In genomic region chr9:62536119-62536654, GRCm38 (mm10) we compare ENCODE assay signal across 9 mouse cellular contexts. TPM values are rescaled to one million over a fixed set of nuclear protein-coding genes. Genes with fewer than 3 reads are reported as not detected.
DNase-seq lines count a peak whose midpoint lies in the region; ATAC-seq lines count a peak whose summit lies in the region.
"Had no signal": no experiment of that assay in that cellular context is flagged by ENCODE, and none has a peak within 500 bp of the region (broad histone marks: within the 10 kb centered on the region; RNA-seq: fewer than 3 reads in every experiment).

No protein-coding gene starts in this region.

- H3K4me2 ChIP-seq in kidney, embryonic 14.5 days (replicated peaks; ENCODE audit: low read depth, low read length), result peak overlapping the region; percentile 94
- H3K4me2 ChIP-seq in embryonic facial prominence, embryonic 12.5 days (replicated peaks), result peak overlapping the region; percentile 89
- peak overlapping the region; percentile 83 for H3K4me2 ChIP-seq in hindbrain, embryonic 15.5 days
- peak overlapping the region; percentile 96 for H3K4me2 ChIP-seq in stomach, embryonic 15.5 days

- peak overlapping the region; percentile 83 for H3K9ac ChIP-seq in kidney, embryonic 14.5 days (ENCODE audit: low read depth, low read length)
- peak overlapping the region; percentile 57 for H3K9ac ChIP-seq in embryonic facial prominence, embryonic 12.5 days
- peak overlapping the region; percentile 92 for H3K9ac ChIP-seq in hindbrain, embryonic 15.5 days
- peak overlapping the region; percentile 45 for H3K9ac ChIP-seq in stomach, embryonic 15.5 days

- H3K4me1 ChIP-seq in kidney, embryonic 14.5 days (ENCODE audit: control insufficient read depth, insufficient read depth, low read length), result peaks cover 24% of the 10 kb centered on the region
- peaks cover 34% of the 10 kb centered on the region for H3K4me1 ChIP-seq in embryonic facial prominence, embryonic 12.5 days
- H3K4me1 ChIP-seq in hindbrain, embryonic 15.5 days (replicated peaks), result peaks cover 82% of the 10 kb centered on the region
- H3K4me1 ChIP-seq in stomach, embryonic 15.5 days, result peaks cover 35% of the 10 kb centered on the region

- peak overlapping the region; percentile 74 for H3K4me3 ChIP-seq in kidney, embryonic 14.5 days (ENCODE audit: low read length)
- peak overlapping the region; percentile 63 for H3K4me3 ChIP-seq in embryonic facial prominence, embryonic 12.5 days
- peak overlapping the region; percentile 70 for H3K4me3 ChIP-seq in hindbrain, embryonic 15.5 days
- peak overlapping the region; percentile 62 for H3K4me3 ChIP-seq in stomach, embryonic 15.5 days (replicated peaks)

- WGBS in kidney, embryonic 14.5 days, result 2% methylated on average over 29 of the region's 29 CpGs
- 1% methylated on average over 29 of the region's 29 CpGs for WGBS in embryonic facial prominence, embryonic 12.5 days
- under 1% methylated on average over 29 of the region's 29 CpGs for WGBS in hindbrain, embryonic 15.5 days
- 4% methylated on average over 29 of the region's 29 CpGs for WGBS in stomach, embryonic 15.5 days

- no peaks in the 10 kb centered on the region; the same call in 1 of the 2 replicates for H3K27me3 ChIP-seq in kidney, embryonic 14.5 days (ENCODE audit: control insufficient read depth, insufficient read depth, low read length)
- peaks cover 12% of the 10 kb centered on the region; the same call in 1 of the 2 replicates for H3K27me3 ChIP-seq in embryonic facial prominence, embryonic 12.5 days
- no peaks in the 10 kb centered on the region for H3K27me3 ChIP-seq in hindbrain, embryonic 15.5 days
- no peaks in the 10 kb centered on the region; the same call in 1 of the 2 replicates for H3K27me3 ChIP-seq in stomach, embryonic 15.5 days (replicated peaks)

- H3K27ac ChIP-seq in kidney, embryonic 14.5 days (ENCODE audit: low read depth, low read length), result peak overlapping the region; percentile 61; the same call in 1 of the 2 replicates
- H3K27ac ChIP-seq in embryonic facial prominence, embryonic 12.5 days, result peak overlapping the region; percentile 74
- peak overlapping the region; percentile 95 for H3K27ac ChIP-seq in hindbrain, embryonic 15.5 days (replicated peaks)
- H3K27ac ChIP-seq in stomach, embryonic 15.5 days, result 0 out of 2 replicates have a peak overlapping the region, but pooled peaks have one; percentile 45

- H3K36me3 ChIP-seq in kidney, embryonic 14.5 days (ENCODE audit: control insufficient read depth, insufficient read depth, low read length), result no peaks in the 10 kb centered on the region
- H3K36me3 ChIP-seq in embryonic facial prominence, embryonic 12.5 days, result no peaks in the 10 kb centered on the region
- H3K36me3 ChIP-seq in hindbrain, embryonic 15.5 days, result no peaks in the 10 kb centered on the region
- H3K36me3 ChIP-seq in stomach, embryonic 15.5 days, result no peaks in the 10 kb centered on the region
- H3K36me3 ChIP-seq: G1E had no signal

- no peaks in the 10 kb centered on the region for H3K9me3 ChIP-seq in kidney, embryonic 14.5 days (ENCODE audit: control insufficient read depth, low read length)
- H3K9me3 ChIP-seq in embryonic facial prominence, embryonic 12.5 days, result no peaks in the 10 kb centered on the region
- no peaks in the 10 kb centered on the region for H3K9me3 ChIP-seq in hindbrain, embryonic 15.5 days
- no peaks in the 10 kb centered on the region for H3K9me3 ChIP-seq in stomach, embryonic 15.5 days
- H3K9me3 ChIP-seq: G1E had no signal

- DNase-seq in kidney, adult 9 months, result no peak
- DNase-seq in MN1 (ENCODE audit: low spot score), result peak; percentile 62
- DNase-seq in lung, postnatal 10 days, result peak; percentile 56
- DNase-seq in frontal cortex, postnatal 14 days (ENCODE audit: low spot score in 2 of 2), result no peak

- ATAC-seq in kidney, embryonic 14.5 days (ENCODE audit: low FRiP score, low TSS enrichment), result 0 out of 2 replicates have a peak, but pooled peaks have one; percentile 5
- ATAC-seq in embryonic facial prominence, embryonic 12.5 days (ENCODE audit: insufficient number of reproducible peaks, insufficient read depth, low FRiP score, low TSS enrichment), result no peak
- ATAC-seq in hindbrain, embryonic 15.5 days (ENCODE audit: low FRiP score, low read depth), result peak; percentile 32
- ATAC-seq in stomach, embryonic 15.5 days (ENCODE audit: insufficient read depth, low FRiP score, low read depth), result no peak

RNA-seq across cellular contexts. Expression of gene Coro2b, which starts 0.7 kb away (rescaled TPM):
- polyA plus RNA-seq in kidney, embryonic 14.5 days (2014; fragmentation: Nextera tagmentation; extraction: Ambion mirVana), result 9.3 and 16.5 TPM in 2 replicates
- 12.9 and 13.5 TPM in 2 replicates for polyA plus RNA-seq in embryonic facial prominence, embryonic 12.5 days (2016; fragmentation: Nextera tagmentation; extraction: Ambion mirVana)
- polyA plus RNA-seq in hindbrain, embryonic 15.5 days (2015; fragmentation: Nextera tagmentation; extraction: Ambion mirVana), result 39.1 and 48.3 TPM in 2 replicates
- 9.6 and 10.2 TPM in 2 replicates for polyA plus RNA-seq in stomach, embryonic 15.5 days (2015; fragmentation: Nextera tagmentation; extraction: Ambion mirVana)
- polyA plus RNA-seq: G1E had no signal

Comparison
In these comparisons a context has a peak if more than half of its experiments do, and no peak if none do; other contexts are left out.
1. ATAC-seq: peak in kidney, embryonic 14.5 days (single experiment) and hindbrain, embryonic 15.5 days (single experiment); none in embryonic facial prominence, embryonic 12.5 days (single experiment) and stomach, embryonic 15.5 days (single experiment).
2. H3K27ac ChIP-seq: peak in every context shown above with its lines; median percentile 95 in hindbrain, embryonic 15.5 days; 74 in embryonic facial prominence, embryonic 12.5 days; 61 in kidney, embryonic 14.5 days; 45 in stomach, embryonic 15.5 days.
3. DNase-seq: peak in MN1 (single experiment) and lung, postnatal 10 days (single experiment); none in kidney, adult 9 months (single experiment) and frontal cortex, postnatal 14 days (0 of 2).
4. Peak in every context shown above with its lines, with median percentiles within 50 percentile points of each other: H3K4me2 ChIP-seq, H3K4me3 ChIP-seq and H3K9ac ChIP-seq.